12 mouse cellular contexts compared by ENCODE assay signal in genomic region chr13:80613884-80614247, GRCm38 (mm10).
A peak's percentile ranks its signal among the peaks of the same experiment; 100 is the strongest.
DNase-seq lines count a peak whose midpoint lies in the region; ATAC-seq and TF ChIP-seq lines count a peak whose summit lies in the region.
"Had no signal": no experiment of that assay in that cellular context is flagged by ENCODE, and none has a peak within 500 bp of the region (broad histone marks: within the 10 kb centered on the region; RNA-seq: fewer than 3 reads in every experiment).

No protein-coding gene starts in this region.

- H3K4me3 ChIP-seq in layer of hippocampus, adult 2 months = no peak overlapping the region
- H3K4me3 ChIP-seq in midbrain, embryonic 15.5 days = no peak overlapping the region
- H3K4me3 ChIP-seq: kidney, embryonic 15.5 days had no signal

- 0 out of 2 replicates have a peak overlapping the region, but pooled peaks have one; percentile 4 for H3K27ac ChIP-seq in layer of hippocampus, adult 2 months
- peak overlapping the region; percentile 42; the same call in 1 of the 2 replicates for H3K27ac ChIP-seq in midbrain, embryonic 15.5 days
- H3K27ac ChIP-seq: kidney, embryonic 15.5 days had no signal

- no peak overlapping the region for H3K4me2 ChIP-seq in midbrain, embryonic 15.5 days
- H3K4me2 ChIP-seq: kidney, embryonic 15.5 days had no signal

- 0 out of 2 replicates have a peak, but pooled peaks cover 4% of the 10 kb centered on the region for H3K4me1 ChIP-seq in midbrain, embryonic 15.5 days
- H3K4me1 ChIP-seq: kidney, embryonic 15.5 days had no signal

- H3K9me3 ChIP-seq in midbrain, embryonic 15.5 days = no peaks in the 10 kb centered on the region
- H3K9me3 ChIP-seq: kidney, embryonic 15.5 days had no signal

- H3K36me3 ChIP-seq in midbrain, embryonic 15.5 days (replicated peaks) = no peaks in the 10 kb centered on the region
- H3K36me3 ChIP-seq: kidney, embryonic 15.5 days had no signal

- 34% methylated on average over 1 of the region's 1 CpGs for WGBS in midbrain, embryonic 15.5 days

- peak; percentile 78 for TF ChIP-seq CTCF in layer of hippocampus, adult 2 months (conservative IDR thresholded peaks at IDR 0.05)

- ATAC-seq in midbrain, embryonic 15.5 days (replicated peaks) = peak; percentile 71

- H3K9ac ChIP-seq in midbrain, embryonic 15.5 days = no peak overlapping the region
- H3K9ac ChIP-seq: kidney, embryonic 15.5 days had no signal

- H3K27me3 ChIP-seq in midbrain, embryonic 15.5 days (replicated peaks) = no peaks in the 10 kb centered on the region
- H3K27me3 ChIP-seq: kidney, embryonic 15.5 days had no signal

- peak; percentile 9 to 67 for DNase-seq in cerebellum, postnatal 10 days
- DNase-seq in cerebellum, postnatal 36 days = no peak
- peak in 1 of 2 experiments; percentile 11 for DNase-seq in layer of hippocampus, adult 2 months (ENCODE audit: low spot score in 2 of 2)
- DNase-seq in layer of hippocampus, adult 11-12 months (ENCODE audit: low spot score) = no peak
- DNase-seq in Muller cell, postnatal 12 days (ENCODE audit: inconsistent ontology term) = peak; percentile 29
- DNase-seq in thymus, postnatal 0 days (ENCODE audit: low spot score) = no peak
- no peak for DNase-seq in urinary bladder, postnatal 14 days (ENCODE audit: low spot score)
- DNase-seq: B cell, adult 2 months; left cerebral cortex, postnatal 4 days; thymus, postnatal 4 days had no signal

Comparison
In these comparisons a context has a peak if more than half of its experiments do, and no peak if none do; other contexts are left out.
1. DNase-seq: peak in cerebellum, postnatal 10 days (2 of 2) and Muller cell, postnatal 12 days (single experiment); none in cerebellum, postnatal 36 days (0 of 2), layer of hippocampus, adult 11-12 months (single experiment), thymus, postnatal 0 days (single experiment) and urinary bladder, postnatal 14 days (single experiment).